Mouse (Mus musculus) megakaryocyte, embryonic 14.5 days (primary cell): Measurements from ENCODE around the gene Gm826.

Experiments used
- FLI1 ChIP-seq: IDR thresholded peaks from 2 replicates; pipeline ENCODE4 v1.6.1; 2012; ENCODE audit warnings: low read length, inconsistent platforms, mixed read lengths
- GATA1 ChIP-seq: IDR thresholded peaks from 3 replicates; pipeline ENCODE4 v1.6.1; 2012; ENCODE audit warnings: mixed read lengths, low read length, inconsistent platforms, borderline replicate concordance

DNA sequence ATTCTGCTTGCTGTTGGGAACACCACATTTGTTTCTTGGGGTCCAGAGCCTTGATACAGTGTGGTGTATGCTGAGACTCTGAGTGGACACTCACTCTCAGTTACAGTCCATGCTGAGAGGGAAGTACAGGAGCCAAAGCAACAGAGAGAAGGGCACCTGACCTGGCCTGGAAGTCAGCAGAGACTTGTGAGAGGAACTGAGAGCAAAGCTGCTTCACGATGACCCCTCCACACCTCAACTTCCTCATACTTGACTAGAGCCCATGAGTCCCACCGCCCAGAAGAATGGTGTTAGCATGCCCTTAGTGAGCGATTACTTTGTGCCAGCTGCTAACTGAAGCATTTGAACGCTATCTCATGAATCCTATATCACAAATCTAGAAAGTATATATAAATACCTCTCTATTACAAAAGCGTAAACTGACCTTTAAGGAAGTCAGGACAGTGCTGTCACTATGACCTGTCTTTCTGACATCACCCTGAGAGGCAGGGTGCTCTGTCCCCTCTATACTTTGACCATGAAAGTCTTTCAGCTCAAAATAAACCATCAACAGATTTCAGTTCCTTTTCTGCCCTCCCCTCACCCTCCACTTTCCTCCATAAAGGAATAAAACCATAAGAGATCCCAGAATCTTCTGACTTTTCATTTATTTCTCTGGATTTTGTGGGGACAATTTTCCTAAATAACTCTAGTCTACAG, 57.9 kb downstream of the Gm826 start:
- TF ChIP-seq GATA1 (no peak), FLI1 (no peak)
